Mouse (Mus musculus) heart, postnatal 0 days (tissue): ENCODE measurements around the gene Yod1.

ENCODE experiments used
- CTCF ChIP-seq: IDR thresholded peaks from 2 replicates; pipeline ENCODE4 v1.5.1; 2016; ENCODE audit warnings: antibody characterized with exemption, control low read depth, low read depth
- EP300 ChIP-seq: IDR thresholded peaks from 2 replicates; pipeline ENCODE4 v1.6.1; 2016; ENCODE audit warnings: antibody characterized with exemption, low read depth

GRCm38 (mm10) chr1:130738551-130739106 lies 21.5 kb downstream of the Yod1 start:
- TF ChIP-seq EP300: no peak
- TF ChIP-seq CTCF: no peak
